Mouse (Mus musculus) heart, postnatal 10 days (tissue): ENCODE measurements at regions not wholly inside any gene's neighbourhood (a gene's known extent, or its start where the extent isn't known, plus 50 kb on each side); places are given as distances from the start of the nearest gene placed in this dataset.

Source experiments
- DNase-seq, 2 experiments: peaks; one replicate each; pipeline ENCODE4 v3.0.0; 2021
- intact Hi-C: fragments of 180-260 bp; cut with DNase I; formaldehyde crosslinking; loops from one replicate; pipeline ENCODE4 v1.15.1; 2025

- no peak for DNase-seq
- intact Hi-C loops = no loop called here
Observed at GRCm38 (mm10) chr1:189476796-189477195, 74.7 kb upstream of the Kcnk2 start.

GRCm38 (mm10) chr1:189473071-189473470 is 71.0 kb upstream of the Kcnk2 start:
- no peak for DNase-seq
- intact Hi-C loops = no loop called here

- intact Hi-C loops = loop anchor here (1.0 kb wide), 1 partner anchor 17 kb away; no protein-coding TSS in a partner anchor
- no peak for DNase-seq
Observed at GRCm38 (mm10) chr1:189458421-189458820, 56.3 kb upstream of the Kcnk2 start.
